Mouse (Mus musculus): ENCODE results near the gene Tvp23a.

The Tvp23a gene

DNA sequence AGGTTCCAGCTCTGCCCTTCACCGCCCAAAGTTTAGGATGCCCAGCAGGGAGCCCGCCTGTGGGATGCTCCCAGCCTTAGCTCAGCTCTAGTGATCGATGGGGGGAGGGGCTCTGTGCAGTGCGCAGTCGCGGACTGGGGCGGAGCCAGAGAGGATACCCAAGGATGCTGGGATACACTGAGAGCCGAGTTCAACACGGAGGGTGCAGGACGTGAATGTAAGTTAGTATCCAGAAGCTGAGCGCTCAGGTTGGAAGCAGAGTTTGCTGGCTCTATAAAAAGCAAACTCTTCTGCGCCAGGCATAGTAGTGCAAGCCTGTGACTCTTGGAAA, at the start of gene Tvp23a:
Tvp23a (minus strand) TSS at position 99 of the 331 bp plus-strand sequence.
- no peak for TF ChIP-seq GATA4 (IDR thresholded peaks at IDR 0.05; ENCODE audit: insufficient replicate concordance, low read length)

DNA sequence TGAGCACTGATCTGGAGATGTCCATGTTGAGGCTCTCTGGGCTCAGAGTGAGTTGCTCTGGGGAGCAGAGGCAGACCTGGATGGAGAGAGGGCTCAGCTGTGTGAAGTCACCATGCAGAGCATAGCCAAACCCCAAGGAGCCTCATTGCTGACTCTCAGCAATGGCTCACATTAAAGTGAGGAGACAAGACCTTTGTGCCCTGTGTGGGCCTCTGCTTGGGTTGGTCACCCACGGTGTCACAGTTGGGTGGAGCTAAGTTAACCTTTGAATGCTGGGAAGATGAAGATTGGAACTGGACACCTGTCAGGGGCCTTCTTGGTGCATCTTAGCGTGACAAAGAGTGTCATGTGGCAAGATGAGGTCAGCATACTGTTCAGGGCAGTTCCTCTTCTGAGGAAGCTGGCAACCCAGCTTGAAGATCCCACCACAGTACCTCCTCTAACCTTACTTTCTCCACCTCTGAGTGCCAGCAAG, 48.7 kb upstream of the Tvp23a start:
- no peak for TF ChIP-seq GATA4 (IDR thresholded peaks at IDR 0.05; ENCODE audit: insufficient replicate concordance, low read length)

DNA sequence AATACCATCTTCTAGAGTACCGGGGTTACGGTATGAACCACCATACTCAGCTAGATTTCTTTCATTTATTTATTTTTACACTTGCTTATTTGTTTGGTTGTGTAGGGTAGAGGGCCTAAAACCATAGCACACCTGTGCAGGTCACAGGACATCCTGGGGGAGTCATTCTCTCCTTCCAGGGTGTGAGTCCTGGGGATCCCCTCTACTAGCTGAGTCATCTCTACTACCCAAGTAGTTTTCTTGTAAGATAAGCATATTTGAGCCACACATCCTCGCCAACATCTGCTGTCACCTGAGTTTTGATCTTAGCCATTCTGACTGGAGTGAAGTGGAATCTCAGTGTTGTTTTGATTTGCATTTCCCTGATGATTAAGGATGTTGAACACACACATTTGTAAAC, 45.4 kb upstream of the Tvp23a start:
- no peak for TF ChIP-seq GATA4 (IDR thresholded peaks at IDR 0.05; ENCODE audit: insufficient replicate concordance, low read length)

DNA sequence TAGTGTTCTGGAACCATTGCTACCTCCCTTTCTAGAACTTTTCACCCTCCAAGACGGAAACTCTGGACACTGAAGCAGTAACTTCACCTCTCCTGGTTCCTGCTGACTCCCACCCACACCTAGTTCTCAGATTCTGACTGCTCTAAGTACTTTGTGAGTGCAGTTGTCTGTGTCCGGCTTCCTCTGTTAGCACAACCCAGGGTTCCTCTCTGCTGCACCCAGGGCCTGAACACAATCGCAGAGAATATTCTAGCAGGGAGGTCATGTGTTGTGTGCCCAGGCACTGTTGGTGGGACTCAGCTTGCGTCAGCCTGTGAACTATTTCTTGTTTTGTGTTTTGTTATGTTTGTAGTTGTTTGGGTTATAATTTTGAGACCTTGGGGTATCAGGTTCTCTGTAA, 44.6 kb upstream of the Tvp23a start:
- TF ChIP-seq GATA4 (IDR thresholded peaks at IDR 0.05; ENCODE audit: insufficient replicate concordance, low read length) = no peak

DNA sequence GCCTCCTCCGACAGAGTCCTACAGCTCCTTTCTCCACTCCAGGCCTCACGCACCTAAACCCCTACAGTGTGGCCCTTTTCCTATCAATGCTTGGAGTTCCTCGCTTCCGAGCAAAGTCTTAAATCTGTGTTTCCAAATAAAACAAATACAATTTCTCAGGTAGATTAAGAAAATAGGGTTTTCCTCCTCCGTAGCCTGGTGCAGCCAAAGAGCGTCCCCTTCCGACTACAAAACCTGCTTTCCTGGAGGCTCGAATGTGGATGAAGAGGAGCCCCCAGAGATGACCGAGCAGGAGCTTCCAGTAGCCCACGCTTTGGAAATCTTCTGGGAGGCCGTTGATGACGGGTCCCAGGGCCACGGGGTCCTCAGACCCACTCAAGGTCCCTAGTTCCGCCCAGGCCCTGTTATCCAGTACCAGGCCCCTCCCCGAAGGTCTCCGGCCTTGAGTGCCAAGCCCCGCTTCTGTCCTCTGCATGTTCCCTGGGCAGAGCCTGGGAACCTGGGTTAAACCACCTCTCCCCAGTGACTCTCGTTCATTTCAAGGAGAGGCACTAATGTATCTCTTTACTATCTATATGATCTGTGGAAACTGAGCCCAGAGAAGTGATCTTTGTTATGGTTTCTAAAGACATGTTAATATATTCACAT, 43.5 kb upstream of the Tvp23a start:
- no peak for TF ChIP-seq GATA4 (IDR thresholded peaks at IDR 0.05; ENCODE audit: insufficient replicate concordance, low read length)

DNA sequence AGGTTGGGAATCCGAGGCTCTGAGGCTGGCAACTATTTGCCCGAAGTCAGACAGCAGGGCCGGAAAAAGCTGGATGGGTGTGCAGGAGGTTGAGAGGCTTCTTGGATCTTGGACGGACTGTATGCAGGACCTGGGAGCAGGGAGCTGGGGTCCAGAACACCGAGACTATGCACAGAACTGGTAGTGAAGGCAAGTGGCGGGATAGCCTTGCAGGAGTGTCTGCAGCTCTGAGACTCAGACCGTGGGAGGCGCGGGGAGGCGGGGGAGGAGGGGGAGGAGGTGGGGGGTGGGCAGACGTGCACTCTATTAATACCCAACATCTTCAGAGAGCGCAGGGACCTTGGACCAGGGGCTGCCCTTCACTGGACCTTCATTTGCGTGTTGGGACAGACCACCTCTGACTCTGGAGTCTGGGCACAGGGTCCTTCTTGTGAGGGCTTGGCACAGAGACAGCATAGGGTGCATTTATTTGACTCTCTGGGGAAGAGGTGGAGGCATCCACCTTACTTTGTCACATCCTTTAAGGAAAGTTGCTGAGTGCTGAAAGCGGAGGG, 42.8 kb upstream of the Tvp23a start:
- no peak for TF ChIP-seq GATA4 (IDR thresholded peaks at IDR 0.05; ENCODE audit: insufficient replicate concordance, low read length)

DNA sequence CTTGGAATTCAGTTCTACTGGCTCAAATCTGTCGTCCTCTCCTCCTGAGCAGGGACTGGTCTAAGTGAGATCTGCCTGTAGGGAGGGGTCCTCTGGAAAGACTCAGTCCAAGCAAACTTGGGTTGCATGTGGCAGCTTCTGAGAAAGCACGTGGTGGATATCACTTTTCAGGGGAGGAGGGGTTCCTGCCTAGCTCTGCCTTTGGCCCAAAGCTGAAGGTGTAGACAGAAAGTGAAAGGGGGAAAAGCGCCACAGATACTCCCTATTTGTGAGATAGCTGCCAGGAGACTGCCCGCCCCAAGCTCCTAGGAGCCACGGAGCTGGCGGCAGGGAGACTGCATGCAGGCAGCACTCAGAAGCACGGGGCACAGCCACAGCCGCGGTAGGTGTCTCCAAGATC, 42.3 kb upstream of the Tvp23a start:
- TF ChIP-seq GATA4 (IDR thresholded peaks at IDR 0.05; ENCODE audit: insufficient replicate concordance, low read length) = no peak

DNA sequence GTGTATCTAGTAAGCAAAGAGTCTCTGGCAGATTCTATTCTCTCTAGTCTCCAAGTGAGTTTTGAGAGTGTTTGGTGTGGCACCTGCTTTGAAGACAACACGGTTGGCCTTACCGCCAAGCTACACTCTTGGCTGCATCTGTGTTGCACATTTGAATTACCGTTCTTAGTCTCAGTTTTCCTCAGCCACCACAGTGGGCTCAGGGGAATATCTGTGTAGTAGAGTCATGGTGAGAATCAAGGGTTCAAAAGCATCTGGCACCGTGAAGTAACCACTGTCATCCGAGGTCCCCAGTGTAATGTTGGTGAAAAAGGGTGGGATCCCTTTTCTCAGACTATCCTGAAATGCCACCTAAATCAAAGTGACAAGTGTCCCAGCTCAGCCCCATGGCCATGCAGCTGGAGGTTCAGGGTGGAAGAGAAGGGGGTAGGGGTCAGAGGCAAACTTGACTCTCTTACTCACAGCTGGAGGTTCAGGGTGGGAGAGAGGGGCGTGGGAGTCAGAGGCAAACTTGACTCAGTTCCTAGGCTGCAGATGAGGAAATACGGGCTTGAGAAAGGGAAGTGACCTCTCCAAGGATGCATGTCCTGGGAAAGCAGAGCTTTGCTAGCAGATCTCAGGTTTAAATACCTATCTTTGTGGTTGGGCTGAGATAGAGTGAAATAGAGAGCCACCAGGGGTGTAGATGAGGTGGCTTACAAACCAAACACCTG, 41.8 kb upstream of the Tvp23a start:
- no peak for TF ChIP-seq GATA4 (IDR thresholded peaks at IDR 0.05; ENCODE audit: insufficient replicate concordance, low read length)

DNA sequence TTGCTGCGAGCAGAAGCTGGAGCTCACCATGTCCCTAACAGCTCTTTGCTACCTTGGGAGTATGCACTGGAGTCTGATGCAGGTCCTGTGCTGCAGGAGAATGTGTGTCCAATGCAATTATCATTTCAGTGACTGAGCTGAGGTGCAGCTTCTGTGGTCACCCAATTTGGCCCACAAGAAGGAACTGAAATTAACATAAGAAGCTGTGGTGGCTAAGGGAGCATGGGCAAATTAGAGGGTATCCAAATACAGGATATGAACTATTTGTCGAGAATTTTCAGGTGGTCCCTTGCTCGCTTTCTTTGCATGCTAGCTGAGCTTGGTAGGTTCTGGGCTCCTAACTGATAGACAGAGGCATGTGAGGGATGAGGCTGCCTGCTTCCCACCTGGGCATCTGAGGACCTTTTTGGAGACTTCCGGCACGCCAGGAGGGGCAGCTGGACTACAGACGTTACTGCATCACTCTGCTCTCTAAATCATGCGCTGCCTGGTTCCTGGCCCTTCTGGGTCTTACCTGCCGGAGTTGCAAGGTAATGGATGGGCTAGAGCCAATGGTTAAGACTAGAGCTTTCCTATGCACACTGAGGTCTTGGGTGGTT, 40.8 kb upstream of the Tvp23a start:
- no peak for TF ChIP-seq GATA4 (IDR thresholded peaks at IDR 0.05; ENCODE audit: insufficient replicate concordance, low read length)

DNA sequence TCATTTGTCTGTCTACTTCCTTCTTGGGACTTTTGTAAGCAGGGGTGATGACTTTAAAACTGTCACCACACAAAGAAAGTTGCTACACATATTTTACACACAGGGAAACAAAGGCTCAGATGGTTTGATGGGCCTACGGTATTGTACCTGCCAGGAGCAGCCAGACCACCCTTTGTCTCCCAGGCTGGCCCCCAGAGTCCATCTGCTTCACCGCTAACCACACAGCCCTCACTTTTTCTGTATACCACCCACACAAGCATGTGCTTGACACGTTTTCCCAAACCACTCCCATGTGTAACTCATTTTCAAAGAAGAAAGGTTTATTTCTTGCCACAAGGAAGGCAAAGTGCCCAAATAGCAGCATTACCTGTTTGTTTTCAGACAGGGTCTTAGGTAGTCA, 39.8 kb upstream of the Tvp23a start:
- no peak for TF ChIP-seq GATA4 (IDR thresholded peaks at IDR 0.05; ENCODE audit: insufficient replicate concordance, low read length)

DNA sequence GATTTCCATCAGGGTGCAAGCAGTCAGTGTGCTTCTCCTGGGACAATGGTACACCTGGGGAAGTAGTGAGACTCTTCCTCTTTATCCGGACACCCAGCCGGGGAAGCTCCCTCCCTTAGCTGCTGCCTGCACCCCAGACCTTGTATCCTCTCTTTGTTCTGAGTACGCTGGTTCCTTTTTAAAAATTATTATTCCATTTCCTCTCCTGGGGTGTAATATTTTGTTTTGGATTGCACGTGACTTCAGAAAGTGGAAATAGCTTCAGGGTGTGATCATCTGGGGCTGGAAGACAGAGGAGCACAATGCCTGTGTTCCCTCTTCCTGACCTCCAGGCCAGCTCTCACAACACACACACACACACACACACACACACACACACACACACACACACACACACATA, 35.2 kb upstream of the Tvp23a start:
- no peak for TF ChIP-seq GATA4 (IDR thresholded peaks at IDR 0.05; ENCODE audit: insufficient replicate concordance, low read length)

DNA sequence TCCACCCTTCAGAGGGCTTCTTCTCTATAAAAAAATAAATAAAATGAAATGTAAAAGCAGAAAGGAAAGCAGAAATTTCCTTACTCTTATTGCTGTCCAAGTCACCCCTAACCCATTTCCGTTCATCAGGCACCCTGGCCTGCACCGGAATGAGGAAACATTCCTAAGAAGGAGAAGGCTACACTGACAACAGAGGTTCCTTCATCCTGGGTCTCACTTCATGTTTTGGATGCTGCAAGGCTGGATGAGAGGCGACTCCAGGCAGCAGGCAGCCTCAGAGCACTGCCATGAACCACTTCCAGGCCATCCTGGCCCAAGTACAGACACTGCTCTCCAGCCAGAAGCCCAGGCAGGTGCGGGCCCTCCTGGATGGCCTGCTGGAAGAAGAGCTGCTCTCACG, 32.7 kb upstream of the Tvp23a start, which contains the start of gene Ciita:
Ciita (plus strand) TSS at position 203 of the 400 bp plus-strand sequence.
- TF ChIP-seq GATA4 (IDR thresholded peaks at IDR 0.05; ENCODE audit: insufficient replicate concordance, low read length) = no peak

DNA sequence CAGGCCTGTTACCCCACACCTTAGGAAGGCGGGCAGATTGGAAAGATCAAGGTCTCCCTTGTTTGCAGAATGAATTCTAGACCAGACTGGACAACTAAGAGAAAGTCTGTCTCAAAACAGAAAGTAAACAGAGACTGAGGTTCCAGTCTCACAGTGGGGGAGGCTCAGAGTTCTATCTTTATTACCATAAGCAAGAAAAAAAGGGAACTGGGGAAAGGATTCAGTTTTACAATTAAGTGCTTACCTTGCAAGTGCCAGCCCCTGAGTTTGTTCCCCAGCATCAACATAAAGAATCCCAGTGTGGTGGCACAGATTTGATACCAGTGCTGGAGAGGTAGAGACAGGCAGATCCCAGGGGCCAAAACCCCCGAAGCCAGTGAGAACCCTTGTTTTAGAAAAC, 28.8 kb upstream of the Tvp23a start:
- TF ChIP-seq GATA4 (IDR thresholded peaks at IDR 0.05; ENCODE audit: insufficient replicate concordance, low read length) = no peak

DNA sequence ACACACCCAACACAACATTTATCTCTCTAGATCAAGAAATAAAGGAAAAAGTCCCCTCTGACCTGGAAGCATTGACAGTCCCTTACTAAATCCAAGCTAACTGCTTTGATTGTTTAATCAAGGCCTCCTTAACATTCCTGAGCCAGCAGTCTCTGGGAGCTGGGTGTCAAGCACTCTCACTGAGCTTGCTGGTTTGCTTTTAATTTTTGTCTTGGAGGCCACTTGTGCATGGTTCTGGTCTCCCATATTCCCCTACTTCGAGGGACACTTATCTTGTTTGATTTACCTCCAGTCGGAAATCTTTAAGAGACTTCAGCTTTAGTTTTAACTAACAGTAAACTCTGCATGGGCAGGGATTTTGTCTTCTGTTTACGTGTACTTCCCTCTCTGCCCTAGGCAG, 27.8 kb upstream of the Tvp23a start:
- no peak for TF ChIP-seq GATA4 (IDR thresholded peaks at IDR 0.05; ENCODE audit: insufficient replicate concordance, low read length)

DNA sequence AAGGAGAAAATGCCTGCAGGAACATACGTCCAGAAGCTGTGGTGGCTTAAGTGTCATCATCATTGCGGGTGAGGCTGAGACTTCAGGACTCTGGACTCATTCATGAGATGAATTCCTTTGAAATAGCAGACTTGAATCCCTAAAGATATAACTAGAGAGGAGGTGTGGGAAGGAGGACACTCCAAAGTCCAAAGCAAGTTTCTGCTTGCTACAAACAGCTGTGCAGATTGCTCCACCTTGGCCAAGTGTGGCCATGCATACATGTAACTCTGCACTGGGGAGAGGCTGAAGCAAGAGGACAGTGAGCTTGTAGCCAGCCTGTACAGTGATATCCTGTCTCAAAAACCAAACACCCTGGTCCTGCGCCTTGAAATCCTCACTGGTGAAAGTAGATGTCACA, 24.8 kb upstream of the Tvp23a start:
- no peak for TF ChIP-seq GATA4 (IDR thresholded peaks at IDR 0.05; ENCODE audit: insufficient replicate concordance, low read length)

DNA sequence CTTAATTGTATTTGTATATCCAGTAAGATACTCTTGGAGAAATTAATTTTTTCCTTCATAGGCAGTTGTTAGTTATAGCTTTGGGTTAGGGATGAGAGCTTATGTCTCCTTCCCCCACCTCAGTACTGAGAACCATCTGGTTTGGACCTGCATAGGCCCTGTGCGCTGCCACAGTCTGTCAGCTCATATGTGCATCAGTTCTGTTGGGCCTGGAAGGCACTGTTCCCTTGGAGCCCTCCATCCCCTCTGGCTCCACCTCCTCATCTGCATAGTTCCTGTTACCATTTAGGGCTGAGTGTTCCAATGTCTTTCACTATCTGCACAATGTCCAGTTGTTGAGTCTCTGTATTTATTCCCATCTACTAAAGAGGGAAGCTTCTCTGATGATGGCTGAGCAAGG, 21.0 kb upstream of the Tvp23a start:
- no peak for TF ChIP-seq GATA4 (IDR thresholded peaks at IDR 0.05; ENCODE audit: insufficient replicate concordance, low read length)
